In the genomic region with DNA sequence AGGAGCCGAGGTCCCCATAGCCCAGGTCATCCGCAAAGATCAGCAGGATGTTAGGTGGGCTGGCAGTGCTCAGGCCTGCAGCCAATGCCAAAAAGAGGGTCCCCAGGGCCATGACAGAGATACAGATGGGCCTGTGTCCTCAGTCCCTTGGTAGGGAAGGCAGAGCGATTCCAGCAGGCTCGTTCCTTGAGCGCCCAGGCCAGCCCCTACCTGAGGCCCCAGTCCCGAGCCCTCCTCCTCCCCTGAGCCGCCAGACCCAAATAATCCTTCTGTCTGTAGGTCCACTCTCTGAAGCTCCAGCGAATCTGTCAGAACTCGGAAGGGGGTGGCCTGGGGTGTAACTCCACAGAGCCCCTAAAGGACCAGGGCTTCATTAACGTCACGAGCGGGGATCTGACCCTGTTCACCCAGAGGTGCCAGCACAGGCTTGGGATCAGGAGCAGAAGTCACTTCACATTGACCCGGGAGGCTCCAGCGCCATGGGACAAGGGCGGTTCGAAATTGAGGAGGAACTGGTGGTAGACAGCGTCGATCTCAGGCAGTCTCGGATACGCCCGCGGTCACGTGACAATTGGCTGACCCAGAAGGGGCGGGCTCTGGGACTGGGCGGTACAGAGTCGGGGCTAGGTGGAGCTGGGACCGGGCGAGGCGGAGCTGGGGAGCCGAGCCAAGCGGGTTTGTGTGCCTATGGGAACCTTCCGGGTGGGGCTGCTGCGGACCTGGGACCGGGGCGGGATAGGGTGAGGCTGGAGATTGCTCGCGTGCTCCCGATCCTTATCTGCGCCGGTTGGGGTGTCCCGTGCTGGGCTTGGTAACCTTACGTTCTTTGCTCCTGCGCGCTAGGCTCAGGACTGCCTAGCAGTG, we compare ENCODE assay signal across 8 mouse cellular contexts. TPM values are rescaled to one million over a fixed set of nuclear protein-coding genes. Genes with fewer than 3 reads are reported as not detected.
DNase-seq lines count a peak whose midpoint lies in the region; ATAC-seq lines count a peak whose summit lies in the region.

No protein-coding gene starts in this region.

- 10% methylated on average over 43 of the region's 44 CpGs for WGBS in intestine, embryonic 14.5 days

- no peaks in the 10 kb centered on the region for H3K9me3 ChIP-seq in intestine, embryonic 14.5 days (ENCODE audit: control insufficient read depth, low read length)

- no peaks in the 10 kb centered on the region for H3K27me3 ChIP-seq in intestine, embryonic 14.5 days (replicated peaks; ENCODE audit: control insufficient read depth, insufficient read depth, low read length)

- peak overlapping the region; percentile 86 for H3K4me2 ChIP-seq in intestine, embryonic 14.5 days (ENCODE audit: low read length)

- peak overlapping the region; percentile 70 for H3K27ac ChIP-seq in intestine, embryonic 14.5 days (ENCODE audit: low read depth)

- 0 out of 2 replicates have a peak, but pooled peaks cover 4% of the 10 kb centered on the region for H3K4me1 ChIP-seq in intestine, embryonic 14.5 days (replicated peaks; ENCODE audit: control insufficient read depth, insufficient read depth, low read length)

- ATAC-seq in intestine, embryonic 14.5 days (replicated peaks; ENCODE audit: low FRiP score, low TSS enrichment, low read depth) = peak; percentile 97

- H3K36me3 ChIP-seq in intestine, embryonic 14.5 days (ENCODE audit: control insufficient read depth, insufficient read depth, low read length) = no peaks in the 10 kb centered on the region

- peak; percentile 96 to 98 for DNase-seq in adrenal gland, adult (ENCODE audit: inconsistent age in 2 of 2, low spot score in 1 of 2)
- peak; percentile 94 for DNase-seq in embryo, embryonic 10.5 days (ENCODE audit: low spot score)
- DNase-seq in gastrocnemius, postnatal 14 days = peak; percentile 94
- peak; percentile 91 for DNase-seq in intestine, embryonic 14.5 days (ENCODE audit: low spot score)
- peak; percentile 91 to 95 for DNase-seq in left cerebral cortex, postnatal 14 days (ENCODE audit: low spot score in 2 of 2)
- DNase-seq in mesoderm, embryonic 11.5 days (ENCODE audit: low read depth, low spot score) = peak; percentile 88
- peak; percentile 90 to 93 for DNase-seq in right cerebral cortex, postnatal 36 days (ENCODE audit: low spot score in 2 of 2)
- DNase-seq in yolk sac, embryonic 10.5 days (ENCODE audit: low spot score) = peak; percentile 94

- intact Hi-C loops in gastrocnemius, postnatal 14 days (cut with DNase I; ENCODE audit: low total_unique reads) = no loop called here
- intact Hi-C loops in left cerebral cortex, postnatal 14 days (cut with DNase I) = no loop called here

- peak overlapping the region; percentile 56 for H3K4me3 ChIP-seq in intestine, embryonic 14.5 days (ENCODE audit: low read depth, low read length)

- H3K9ac ChIP-seq in intestine, embryonic 14.5 days (ENCODE audit: low read length) = peak overlapping the region; percentile 58

RNA-seq across cellular contexts. Expression of a gene that starts 1.4 kb away (rescaled TPM):
- 1 to 10 TPM; 7.2 to 7.4 TPM for total RNA-seq in gastrocnemius, postnatal 14 days (2021)
- polyA plus RNA-seq in intestine, embryonic 14.5 days (2014; fragmentation: Nextera tagmentation; extraction: Ambion mirVana) = 14.4 and 15.4 TPM in 2 replicates
- total RNA-seq in left cerebral cortex, postnatal 14 days (2021) = 10 to 100 TPM; 27.7 to 31.2 TPM

RNA-seq across cellular contexts. Expression of a gene that starts 22.1 kb away (rescaled TPM):
- total RNA-seq in gastrocnemius, postnatal 14 days (2021) = under 1 TPM; 0.16 to 0.25 TPM
- polyA plus RNA-seq in intestine, embryonic 14.5 days (2014; fragmentation: Nextera tagmentation; extraction: Ambion mirVana) = 5.1 TPM in 2 replicates
- 100 to 1,000 TPM; 187 to 201 TPM for total RNA-seq in left cerebral cortex, postnatal 14 days (2021)

RNA-seq across cellular contexts. Expression of a gene that starts 23.6 kb away (rescaled TPM):
- total RNA-seq in gastrocnemius, postnatal 14 days (2021) = 10 to 100 TPM; 15.2 to 25.8 TPM
- polyA plus RNA-seq in intestine, embryonic 14.5 days (2014; fragmentation: Nextera tagmentation; extraction: Ambion mirVana) = 1.9 and 2.1 TPM in 2 replicates
- 100 to 1,000 TPM; 237 to 253 TPM for total RNA-seq in left cerebral cortex, postnatal 14 days (2021)

RNA-seq across cellular contexts. Expression of a gene that starts 46.1 kb away (rescaled TPM):
- total RNA-seq in gastrocnemius, postnatal 14 days (2021) = 10 to 100 TPM; 19.6 to 28.5 TPM
- 46.3 and 49.7 TPM in 2 replicates for polyA plus RNA-seq in intestine, embryonic 14.5 days (2014; fragmentation: Nextera tagmentation; extraction: Ambion mirVana)
- total RNA-seq in left cerebral cortex, postnatal 14 days (2021) = 10 to 100 TPM; 41.1 to 41.6 TPM

RNA-seq across cellular contexts. Expression of a gene that starts 46.3 kb away (rescaled TPM):
- total RNA-seq in gastrocnemius, postnatal 14 days (2021) = under 1 TPM in 1 of 2 experiments, not detected in 1; 0.71 TPM
- polyA plus RNA-seq in intestine, embryonic 14.5 days (2014; fragmentation: Nextera tagmentation; extraction: Ambion mirVana) = not detected in 2 replicates
- not detected for total RNA-seq in left cerebral cortex, postnatal 14 days (2021)

Comparison
In these comparisons a context has a peak if more than half of its experiments do, and no peak if none do; other contexts are left out.
1. Peak in every context shown above with its lines: DNase-seq, ATAC-seq, H3K4me3 ChIP-seq and H3K27ac ChIP-seq.
2. RNA of a gene that starts 22.1 kb away (total RNA-seq): 187 to 201 TPM in left cerebral cortex, postnatal 14 days; 0.16 to 0.25 TPM in gastrocnemius, postnatal 14 days; every median in the first group is over 100 times any median in the second.
3. RNA of a gene that starts 23.6 kb away (total RNA-seq): 237 to 253 TPM in left cerebral cortex, postnatal 14 days; 15.2 to 25.8 TPM in gastrocnemius, postnatal 14 days; every median in the first group is over 4 times any median in the second.